ENCODE assay signal across 9 mouse cellular contexts in the genomic region with DNA sequence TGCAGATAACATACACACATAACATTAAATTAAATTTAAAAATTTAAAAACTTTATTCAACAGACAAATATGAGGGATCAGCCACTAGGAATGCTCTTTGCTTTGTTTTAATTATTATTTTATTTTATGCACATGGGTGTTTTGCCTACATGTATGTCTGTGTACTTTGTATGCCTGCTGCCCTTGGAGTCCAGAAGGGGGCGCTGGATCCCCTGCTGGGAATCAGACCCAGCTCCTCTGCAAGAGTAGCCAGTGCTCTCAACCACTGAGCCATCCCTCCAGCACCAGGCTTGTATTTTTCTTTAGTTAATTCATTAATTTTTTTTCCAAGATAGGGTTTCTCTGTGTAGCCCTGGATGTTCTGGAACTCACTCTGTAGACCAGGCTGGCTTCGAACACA.
A peak's percentile ranks its signal among the peaks of the same experiment; 100 is the strongest.
DNase-seq lines count a peak whose midpoint lies in the region; ATAC-seq and TF ChIP-seq lines count a peak whose summit lies in the region.
"Had no signal": no experiment of that assay in that cellular context is flagged by ENCODE, and none has a peak within 500 bp of the region (broad histone marks: within the 10 kb centered on the region; RNA-seq: fewer than 3 reads in every experiment).

No protein-coding gene starts in this region.

- H3K9me3 ChIP-seq in hindbrain, postnatal 0 days (ENCODE audit: low read length) = no peaks in the 10 kb centered on the region
- no peaks in the 10 kb centered on the region for H3K9me3 ChIP-seq in hindbrain, embryonic 13.5 days
- H3K9me3 ChIP-seq in ES-E14 (ENCODE audit: control insufficient read depth, insufficient read depth, low read depth, low read length) = no peaks in the 10 kb centered on the region

- no peak overlapping the region for H3K9ac ChIP-seq in hindbrain, postnatal 0 days (replicated peaks; ENCODE audit: low read length)
- no peak overlapping the region for H3K9ac ChIP-seq in hindbrain, embryonic 13.5 days
- no peak overlapping the region for H3K9ac ChIP-seq in ES-E14 (ENCODE audit: insufficient read depth, low read depth, low read length, poor library complexity, severe bottlenecking)

- H3K27me3 ChIP-seq in hindbrain, postnatal 0 days (ENCODE audit: insufficient read depth, low read length) = no peaks in the 10 kb centered on the region
- no peaks in the 10 kb centered on the region for H3K27me3 ChIP-seq in hindbrain, embryonic 13.5 days

- ATAC-seq in hindbrain, postnatal 0 days = no peak
- ATAC-seq in hindbrain, embryonic 13.5 days (ENCODE audit: low FRiP score) = no peak

- DNase-seq in hindbrain, postnatal 0 days (ENCODE audit: low spot score) = peak; percentile 44
- peak; percentile 66 for DNase-seq in ES-E14 (ENCODE audit: low read depth, low spot score)
- DNase-seq in lung, adult 18-20 months = peak; percentile 31 to 45
- DNase-seq in thymus, postnatal 36 days = peak; percentile 22 to 23
- no peak for DNase-seq in left cerebral cortex, adult 11 months (ENCODE audit: low spot score)
- DNase-seq in MN1 (ENCODE audit: low spot score) = no peak

- no peaks in the 10 kb centered on the region for H3K4me1 ChIP-seq in hindbrain, postnatal 0 days (ENCODE audit: insufficient read depth, low read length)
- peaks cover 6% of the 10 kb centered on the region for H3K4me1 ChIP-seq in hindbrain, embryonic 13.5 days (replicated peaks)
- H3K4me1 ChIP-seq in ES-E14 (ENCODE audit: control insufficient read depth in 2 of 2, insufficient read depth in 2 of 2, low read length in 2 of 2, poor library complexity in 1 of 2) = peaks cover 0 to 8% of the 10 kb centered on the region in 2 experiments; a peak in 1 of 4 replicates
- H3K4me1 ChIP-seq in brown adipose tissue, adult 24 weeks (ENCODE audit: control insufficient read depth, insufficient read depth, insufficient read length, low read length) = peaks cover 10% of the 10 kb centered on the region

- no peak overlapping the region for H3K4me3 ChIP-seq in hindbrain, postnatal 0 days (ENCODE audit: low read length)
- H3K4me3 ChIP-seq in hindbrain, embryonic 13.5 days = no peak overlapping the region
- no peak overlapping the region for H3K4me3 ChIP-seq in ES-E14 (ENCODE audit: insufficient read depth in 1 of 2, low read depth in 1 of 2, low read length in 2 of 2, poor library complexity in 1 of 2, severe bottlenecking in 1 of 2)
- H3K4me3 ChIP-seq in brown adipose tissue, adult 24 weeks (ENCODE audit: insufficient read depth, low read depth, low read length) = no peak overlapping the region

- in situ Hi-C loops in ES-E14 (cut with MboI; ENCODE audit: low sequenced_read_pairs in 2 of 2, unreplicated experiment in 2 of 2) = no loop called here

- no peaks in the 10 kb centered on the region for H3K36me3 ChIP-seq in hindbrain, postnatal 0 days (ENCODE audit: insufficient read depth, low read length)
- H3K36me3 ChIP-seq in hindbrain, embryonic 13.5 days = no peaks in the 10 kb centered on the region
- H3K36me3 ChIP-seq in ES-E14 (ENCODE audit: control insufficient read depth, insufficient read depth, low read length, poor library complexity, severe bottlenecking) = no peaks in the 10 kb centered on the region

- 49% methylated on average over 2 of the region's 2 CpGs for WGBS in hindbrain, postnatal 0 days
- 51% methylated on average over 2 of the region's 2 CpGs for WGBS in hindbrain, embryonic 13.5 days

- H3K4me2 ChIP-seq in hindbrain, postnatal 0 days (ENCODE audit: low read depth, low read length) = no peak overlapping the region
- no peak overlapping the region for H3K4me2 ChIP-seq in hindbrain, embryonic 13.5 days

- H3K27ac ChIP-seq in hindbrain, postnatal 0 days = no peak overlapping the region
- no peak overlapping the region for H3K27ac ChIP-seq in hindbrain, embryonic 13.5 days
- H3K27ac ChIP-seq in ES-E14 (ENCODE audit: insufficient read depth, low read depth, low read length, poor library complexity, severe bottlenecking) = no peak overlapping the region
- peak overlapping the region; percentile 63; the same call in 1 of the 2 replicates for H3K27ac ChIP-seq in brown adipose tissue, adult 24 weeks (replicated peaks; ENCODE audit: low read depth, low read length)
- H3K27ac ChIP-seq: macrophage had no signal

- peak; percentile 45 for TF ChIP-seq CTCF in hindbrain, postnatal 0 days (IDR thresholded peaks at IDR 0.05; ENCODE audit: low read depth)

TF ChIP-seq in ES-E14, 5 proteins besides CTCF, POLR2A, EP300 and RAD21:
- TF ChIP-seq ZC3H11A (IDR thresholded peaks at IDR 0.05; ENCODE audit: borderline replicate concordance, low read depth, low read length) = no peak
- no peak for TF ChIP-seq ZNF384 (IDR thresholded peaks at IDR 0.05; ENCODE audit: low read depth, low read length)

Comparison
In these comparisons a context has a peak if more than half of its experiments do, and no peak if none do; other contexts are left out.
1. DNase-seq: peak in hindbrain, postnatal 0 days (single experiment), ES-E14 (single experiment), lung, adult 18-20 months (2 of 2) and thymus, postnatal 36 days (2 of 2); none in left cerebral cortex, adult 11 months (single experiment) and MN1 (single experiment).